Mouse (Mus musculus) bone marrow macrophage, adult 2 months (primary cell): Measurements from ENCODE around the gene Macrod2.

Experiments
- CTCF ChIP-seq: IDR thresholded peaks from 2 replicates; pipeline ENCODE4 v1.5.1; 2012; ENCODE audit warnings: low read depth, mild to moderate bottlenecking, low read length, moderate library complexity
- POLR2A ChIP-seq: IDR thresholded peaks from 2 replicates; pipeline ENCODE4 v1.6.1; 2012; ENCODE audit warnings: mild to moderate bottlenecking, low read depth, low read length, borderline replicate concordance

DNA sequence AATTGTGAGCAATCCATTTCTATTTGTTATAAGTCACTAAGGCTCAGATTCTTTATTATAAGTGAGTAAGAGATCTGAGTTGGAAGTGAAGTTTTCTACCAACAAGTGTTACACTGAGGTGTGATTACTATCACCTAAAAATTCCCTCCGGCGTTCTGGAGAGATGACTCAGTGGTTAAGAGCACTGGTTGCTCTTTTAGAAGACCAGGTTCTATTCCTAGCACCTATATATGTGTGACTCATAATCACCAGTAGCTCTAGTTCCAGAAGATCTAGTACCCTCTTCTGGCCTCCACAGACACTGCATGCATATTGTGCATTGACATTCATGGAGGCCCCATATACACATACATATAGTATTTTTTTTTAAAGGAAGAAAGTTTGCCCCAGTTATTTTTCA, 80.7 kb downstream of the Macrod2 start:
- TF ChIP-seq CTCF (no peak), POLR2A (no peak)
